Mouse (Mus musculus) layer of hippocampus, adult 8-10 months (tissue): Measurements from ENCODE around the gene Ift43. TPM values are rescaled to one million over a fixed set of nuclear protein-coding genes. Genes with fewer than 3 reads are reported as not detected.

Experiments used
- DNase-seq, 2 experiments: peaks; one replicate each; pipeline ENCODE4 v3.0.0; 2022; ENCODE audit warnings: low spot score in 2 of 2
- total RNA-seq, 4 experiments: library from RNA; stranded (reverse); gene quantifications; 2 replicates each; pipeline ENCODE4 v1.2.4; 2022

The Ift43 gene
- total RNA-seq, 4 experiments from 2014 or later: 13.0 to 18.5 (median 15.4) TPM

DNA sequence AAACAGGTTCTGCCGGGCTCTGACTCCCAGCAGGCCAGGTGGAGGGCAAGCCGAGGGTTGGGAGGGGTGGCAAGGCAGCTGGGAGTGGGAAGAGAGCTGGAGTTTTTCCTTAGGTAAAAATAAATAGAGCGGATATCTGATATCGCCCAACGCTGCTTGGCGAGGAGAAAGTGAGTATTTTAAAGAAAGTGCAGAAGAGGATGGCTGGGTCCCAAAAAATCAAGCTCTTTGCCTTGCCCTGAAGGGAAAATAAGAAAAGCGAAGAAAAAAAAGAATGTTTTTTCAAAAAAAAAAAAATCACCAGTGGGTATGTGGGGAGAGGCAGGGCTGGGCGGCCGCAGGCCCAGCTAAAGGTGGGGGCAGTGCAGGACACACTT, 4.2 kb upstream of the Ift43 start:
- no peak for DNase-seq

DNA sequence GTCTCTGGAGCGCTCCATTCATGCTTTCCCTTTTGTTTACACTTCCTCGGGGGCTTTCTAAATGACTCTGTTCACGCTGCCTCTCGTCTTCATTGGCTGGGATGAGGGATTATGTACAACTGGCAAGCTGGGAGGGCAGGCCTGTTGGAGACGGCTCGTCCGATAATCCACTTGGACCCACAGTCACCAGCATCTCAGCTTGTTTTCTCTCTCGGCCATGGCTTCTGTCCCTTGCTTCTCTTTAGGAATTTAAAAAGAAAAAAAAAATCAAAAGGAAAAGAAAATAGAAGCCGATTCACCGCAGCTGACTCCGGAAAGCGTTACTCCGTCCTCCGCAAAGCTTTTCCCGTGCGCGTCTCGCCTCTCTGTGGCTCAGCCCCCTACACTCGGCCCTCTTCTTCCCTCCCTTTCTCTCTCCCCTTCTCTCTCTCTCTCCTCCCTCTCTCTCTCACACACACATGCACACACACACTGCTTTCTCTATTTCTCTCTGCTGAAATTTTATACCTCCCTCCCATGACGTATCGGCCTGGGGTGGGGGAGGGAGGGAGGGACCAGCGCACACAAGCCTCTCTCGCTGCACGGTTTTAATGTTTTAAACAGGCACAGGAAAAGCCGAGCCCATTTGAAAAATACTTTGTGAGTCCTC, 3.7 kb upstream of the Ift43 start, which contains the start of gene Tgfb3:
Gene Tgfb3 (minus strand): TSS at position 489 of the 649 bp plus-strand sequence.
- DNase-seq: peak in 1 of 2 experiments; percentile 38

DNA sequence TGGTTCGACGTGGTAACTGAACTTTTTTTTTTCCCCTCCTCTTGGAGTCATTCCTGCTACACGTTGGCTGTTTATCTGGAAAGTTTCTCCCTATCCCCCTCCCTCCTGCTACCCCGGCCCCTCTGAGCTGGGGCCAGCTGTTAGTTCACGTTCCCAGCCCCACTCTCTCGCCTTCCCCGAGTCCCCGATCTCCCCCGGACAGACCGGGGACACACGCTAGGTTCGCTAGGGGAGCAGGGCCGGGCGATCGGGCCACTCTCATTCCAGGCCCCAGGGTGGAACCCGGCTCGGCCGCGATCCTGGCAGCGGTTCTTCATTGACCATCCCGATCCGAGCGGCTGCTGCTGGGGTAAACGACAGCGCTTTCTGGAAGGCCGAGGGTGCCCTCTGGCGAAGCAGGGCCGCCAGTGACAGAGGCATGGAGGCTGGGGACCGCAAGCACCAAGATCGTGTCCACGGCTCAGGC, 3.1 kb upstream of the Ift43 start:
- peak; percentile 85 to 92 for DNase-seq

DNA sequence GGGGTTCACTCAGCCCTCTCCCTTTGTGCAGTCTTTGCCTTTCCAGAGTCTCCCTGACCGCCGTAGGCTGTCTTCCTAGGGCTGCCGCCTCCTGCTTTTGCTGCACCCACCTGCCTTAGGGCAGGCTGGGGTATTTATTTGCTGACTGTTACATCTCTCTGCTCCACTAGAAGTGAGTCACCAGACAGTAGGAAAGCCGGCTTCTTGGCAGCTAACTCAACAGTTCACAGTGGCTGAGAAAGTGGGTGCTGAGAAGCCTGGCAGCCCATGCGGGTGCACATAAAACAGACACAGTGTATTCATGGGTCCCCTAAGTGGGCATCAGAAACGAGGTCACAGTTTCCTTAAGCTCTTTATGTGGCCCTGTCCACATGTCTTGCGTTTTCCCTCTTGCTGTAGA, 3.5 kb downstream of the Ift43 start:
- DNase-seq: peak in 1 of 2 experiments; percentile 43

DNA sequence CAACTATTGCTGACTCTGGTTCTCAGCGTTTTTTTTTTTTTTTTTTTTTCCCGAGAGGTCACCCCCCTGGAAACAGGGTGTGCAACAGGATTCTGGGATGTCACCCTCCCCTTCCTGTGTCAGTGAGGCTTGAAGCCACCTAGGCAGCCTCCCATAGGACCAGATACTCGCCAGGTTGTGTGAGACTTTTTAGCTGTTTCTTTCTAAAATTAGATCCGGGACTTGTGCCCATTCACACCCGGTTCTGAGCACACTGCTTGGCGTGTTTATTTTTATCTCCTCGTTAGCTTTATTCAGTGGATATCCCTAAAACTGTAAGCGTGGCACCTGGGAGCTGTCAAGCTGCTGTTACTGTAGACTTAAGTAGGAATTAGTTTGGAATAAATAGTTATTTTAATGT, 4.2 kb downstream of the Ift43 start:
- DNase-seq: no peak

DNA sequence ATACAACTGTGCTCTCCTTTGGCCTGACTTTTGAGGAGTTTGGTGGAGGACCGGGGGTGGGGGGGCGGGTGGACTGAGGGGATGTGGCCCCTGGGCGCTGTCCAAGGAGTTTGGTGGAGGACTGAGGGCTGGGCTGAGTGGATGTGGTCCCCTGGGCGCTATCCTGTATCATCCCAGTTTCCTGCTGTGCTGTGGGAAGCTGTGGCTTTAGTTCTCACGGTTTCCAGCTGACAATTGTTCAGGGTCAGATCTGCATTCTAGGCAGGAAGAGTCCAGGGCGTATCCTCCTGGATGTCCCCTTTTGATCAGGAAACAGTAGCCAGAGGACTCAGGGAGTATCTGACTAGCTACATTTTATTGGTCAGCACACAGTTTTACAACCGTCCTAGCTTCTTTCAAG, 5.7 kb downstream of the Ift43 start:
- no peak for DNase-seq

DNA sequence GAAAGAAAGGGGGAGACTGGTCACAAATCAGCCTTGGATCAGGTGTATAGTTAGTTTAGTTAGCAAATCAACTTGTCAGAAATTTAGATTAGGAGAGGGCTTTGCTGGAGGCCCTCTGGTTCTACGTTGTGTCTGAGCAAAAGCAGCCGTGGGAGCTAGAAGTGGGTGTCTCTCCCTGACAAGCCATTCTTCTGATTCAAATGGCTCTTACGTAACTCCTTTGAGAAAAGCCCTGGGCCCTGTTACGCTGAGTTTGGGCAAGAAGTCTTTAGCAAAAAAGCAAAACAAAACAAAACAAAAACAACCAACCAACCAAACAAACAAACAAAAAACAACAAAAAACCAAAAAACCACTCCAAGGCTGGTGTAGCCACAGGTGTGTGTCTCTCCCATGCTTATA, 8.4 kb downstream of the Ift43 start:
- DNase-seq: no peak

DNA sequence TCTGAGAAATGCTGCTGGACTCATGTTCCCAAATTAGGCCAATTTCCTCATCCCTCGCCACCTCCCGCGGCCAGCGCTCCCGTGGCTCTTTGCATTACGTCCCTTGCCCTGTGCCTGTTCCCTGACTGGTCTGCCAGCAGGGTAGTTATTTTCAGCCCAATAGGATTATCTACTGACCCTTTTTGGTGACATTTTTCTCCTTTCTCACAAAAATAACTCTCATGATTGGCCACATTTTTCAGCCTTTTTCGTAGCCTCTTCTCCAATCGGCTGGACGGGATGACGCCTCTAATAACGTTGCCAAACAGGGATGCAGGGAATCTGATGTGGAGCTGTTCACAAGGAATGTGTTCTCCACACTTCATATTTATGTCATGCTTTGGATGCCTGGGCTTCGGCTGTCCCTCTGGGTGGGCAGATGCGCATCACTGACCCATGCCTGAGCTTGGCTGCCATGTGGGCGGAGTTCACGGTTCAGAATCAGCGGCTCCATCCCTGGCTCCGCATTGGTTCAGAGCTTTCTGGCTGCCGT, 9.3 kb downstream of the Ift43 start:
- DNase-seq: no peak

DNA sequence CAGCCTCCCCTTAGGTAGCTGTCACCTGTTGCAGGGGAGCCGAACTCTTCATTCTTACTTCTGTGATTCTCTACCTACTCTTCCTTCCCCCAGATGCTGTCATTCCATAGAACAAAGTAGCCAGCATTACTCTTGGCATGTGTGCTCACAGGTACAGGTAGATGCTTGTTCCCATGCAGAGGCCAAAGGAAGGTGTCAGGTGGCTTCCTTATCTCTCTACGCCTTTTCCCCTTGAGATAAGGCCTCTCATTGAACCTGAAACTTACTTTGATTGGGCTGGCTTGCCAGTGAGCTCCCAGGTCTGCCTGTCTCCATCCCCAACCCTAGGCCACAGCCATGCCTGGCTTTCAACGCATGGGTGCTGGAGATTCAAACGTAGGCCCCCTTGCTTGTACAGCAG, 11.7 kb downstream of the Ift43 start:
- no peak for DNase-seq

DNA sequence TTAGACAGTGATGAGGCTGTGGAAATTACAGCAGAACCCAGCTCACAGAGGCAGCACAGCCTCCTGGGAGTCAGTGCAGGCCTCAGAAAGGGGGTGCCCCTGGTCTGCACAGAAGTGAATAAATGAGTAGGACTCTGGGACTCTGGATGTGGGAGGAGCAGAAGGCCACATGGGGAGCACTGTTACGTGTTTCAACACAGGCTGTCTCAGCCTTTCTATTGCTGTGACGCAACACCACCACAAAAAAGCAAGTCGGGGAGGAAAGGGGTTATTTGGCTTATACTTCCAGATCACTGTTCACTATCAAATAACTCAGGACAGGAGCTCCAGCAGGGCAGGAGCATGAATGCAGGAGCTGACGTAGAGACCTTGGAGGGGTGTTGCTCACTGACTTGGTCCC, 13.5 kb downstream of the Ift43 start:
- no peak for DNase-seq

DNA sequence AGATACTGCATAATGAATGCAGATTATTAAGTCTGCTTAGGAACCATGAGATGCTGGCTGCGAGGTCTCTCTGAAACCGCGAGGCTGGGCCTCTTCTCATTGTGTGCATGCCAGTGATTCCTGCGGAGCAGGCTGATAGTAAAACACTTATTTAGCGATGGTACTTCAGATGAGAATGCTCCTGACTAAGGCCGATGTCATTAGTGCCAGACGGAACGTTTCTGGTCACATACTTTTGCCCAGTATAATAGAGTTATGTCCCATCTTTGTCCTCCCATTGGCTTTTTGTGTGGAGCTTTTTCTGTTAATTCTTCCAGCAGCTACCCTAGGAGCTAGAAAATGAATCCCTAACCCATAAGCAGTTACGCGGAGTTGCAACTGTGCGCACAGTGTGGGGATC, 15.4 kb downstream of the Ift43 start:
- no peak for DNase-seq

DNA sequence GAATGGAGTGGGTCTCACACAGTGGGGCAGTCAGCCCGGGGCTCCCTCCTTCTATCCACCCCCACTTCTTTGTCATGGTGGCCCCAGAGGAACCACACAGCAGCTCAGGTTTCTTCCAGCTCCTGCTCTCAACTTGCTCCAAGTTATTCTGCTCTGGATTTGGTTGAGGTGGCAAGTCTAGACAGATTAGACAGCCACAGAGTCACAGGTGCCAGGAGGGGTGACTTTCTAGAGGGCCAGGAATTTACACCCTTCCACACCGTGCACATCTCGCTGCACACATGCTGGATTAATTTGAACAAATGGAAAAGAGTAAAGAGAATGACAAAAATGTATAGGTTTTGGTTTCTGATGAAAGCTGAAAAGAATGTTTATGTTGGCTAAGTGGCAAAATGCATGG, 18.4 kb downstream of the Ift43 start:
- DNase-seq: no peak

DNA sequence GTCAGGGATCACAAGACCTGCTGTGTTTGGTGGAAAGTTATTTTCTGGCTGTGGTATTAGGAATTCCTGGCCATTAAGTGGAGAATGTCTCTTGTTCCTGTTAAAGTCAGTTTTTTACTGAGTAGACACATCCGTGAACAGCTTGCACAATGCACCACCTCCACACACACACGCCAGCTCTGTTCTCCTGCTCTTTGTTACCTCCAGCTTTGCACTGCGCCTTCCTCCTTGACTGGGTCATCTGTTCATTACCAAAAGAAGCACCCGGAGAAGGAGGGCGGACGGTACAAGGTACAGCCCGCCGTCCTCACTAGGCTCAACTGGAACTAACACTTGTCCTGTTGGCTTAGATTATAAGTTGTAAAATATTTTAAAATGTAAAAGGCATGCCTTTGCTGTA, 20.3 kb downstream of the Ift43 start:
- DNase-seq: no peak

DNA sequence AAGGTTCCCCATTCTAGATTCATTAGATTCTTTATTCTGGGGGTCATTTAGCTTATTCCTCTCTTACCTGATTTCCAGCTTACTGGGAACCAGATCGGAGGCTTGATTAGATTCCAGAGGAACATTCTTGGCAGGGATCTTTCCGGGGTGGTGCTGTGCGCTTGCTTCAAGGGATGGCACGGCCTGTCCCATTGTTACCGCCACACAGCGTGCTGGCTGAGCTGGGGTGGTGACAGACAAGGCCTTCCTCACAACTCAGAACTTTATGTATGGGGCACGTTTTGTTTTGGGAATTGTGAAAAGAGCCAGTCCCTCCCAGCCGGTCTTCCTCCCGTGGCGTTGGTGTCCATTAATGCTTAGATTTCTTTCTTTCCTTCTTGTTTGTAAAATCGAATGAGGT, 21.1 kb downstream of the Ift43 start:
- DNase-seq: peak in 1 of 2 experiments; percentile 43

DNA sequence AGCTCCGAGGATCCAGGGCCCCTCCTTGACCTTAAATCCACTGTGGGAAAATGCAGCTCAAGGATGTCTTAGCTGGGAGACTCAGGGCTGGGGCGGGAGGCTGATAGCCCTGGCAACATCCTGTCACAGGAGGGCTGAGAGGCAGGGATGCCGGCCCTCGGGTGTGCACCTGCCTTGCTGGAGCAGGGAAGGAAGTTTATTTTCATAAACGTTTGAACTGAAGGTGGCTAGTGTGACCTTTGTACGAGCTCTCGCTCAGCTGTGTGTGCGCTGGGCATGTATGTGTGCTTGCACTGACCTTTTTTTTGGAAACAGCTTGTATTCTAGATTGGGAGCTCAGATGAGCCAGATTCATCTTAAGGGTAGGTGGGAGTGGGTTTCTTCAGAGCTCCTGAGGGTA, 21.5 kb downstream of the Ift43 start:
- no peak for DNase-seq

DNA sequence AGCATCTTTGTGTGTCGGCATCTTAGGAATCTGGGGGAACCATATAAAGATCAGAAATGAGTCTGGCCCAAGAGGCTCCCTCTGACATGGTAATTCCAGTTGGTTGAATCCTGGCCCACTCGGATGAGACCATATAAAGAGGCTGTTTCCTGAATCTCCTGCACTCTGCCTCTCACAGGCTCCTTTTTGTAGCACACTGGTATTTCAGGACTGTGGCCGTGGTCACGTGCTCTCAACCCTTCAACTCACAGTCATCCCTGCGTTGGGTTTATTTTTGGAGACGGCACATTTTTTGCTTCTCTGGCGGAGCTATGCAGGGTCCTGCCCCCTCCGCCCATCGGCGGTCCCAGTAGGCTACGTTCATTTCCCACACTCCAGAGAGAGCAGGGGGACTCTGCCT, 22.0 kb downstream of the Ift43 start:
- no peak for DNase-seq

DNA sequence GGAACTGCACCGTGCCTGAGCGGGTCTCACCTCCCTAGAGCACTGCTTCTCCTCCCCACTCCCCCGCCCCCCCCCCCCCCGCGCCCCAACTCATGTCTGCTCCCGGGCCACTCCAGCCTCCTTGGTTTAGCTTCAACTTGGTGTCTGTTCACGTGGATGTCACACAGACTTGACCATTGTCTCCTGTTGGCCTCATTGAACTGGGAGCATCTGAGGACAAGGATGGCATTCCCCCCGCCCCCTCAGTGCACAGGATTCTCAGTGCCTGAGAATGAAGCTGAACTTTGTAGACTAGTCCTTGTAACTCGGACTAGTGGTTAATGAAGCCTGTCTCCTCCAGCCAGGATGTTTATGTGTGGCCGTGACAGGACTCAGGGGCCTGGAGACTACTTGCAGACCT, 23.2 kb downstream of the Ift43 start:
- DNase-seq: no peak

DNA sequence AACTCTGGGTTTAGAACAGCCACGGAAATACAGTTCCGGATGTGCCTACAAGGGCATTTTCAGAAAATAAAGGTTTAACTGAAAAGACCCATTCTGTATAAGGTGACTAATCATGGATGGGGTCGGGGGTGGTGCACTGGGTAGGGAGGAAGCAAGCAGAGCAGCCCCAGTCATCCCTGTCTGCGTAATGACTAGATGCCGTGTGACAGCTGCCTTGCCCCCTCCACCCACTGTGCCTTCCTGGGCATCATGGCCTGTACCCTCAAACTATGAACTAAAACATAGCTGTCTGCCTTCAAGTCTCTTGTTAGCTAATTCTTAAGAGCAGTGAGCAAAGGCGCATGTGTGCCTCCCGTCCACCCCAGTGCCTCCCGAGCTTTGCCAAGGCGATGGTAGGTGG, 23.7 kb downstream of the Ift43 start:
- no peak for DNase-seq

DNA sequence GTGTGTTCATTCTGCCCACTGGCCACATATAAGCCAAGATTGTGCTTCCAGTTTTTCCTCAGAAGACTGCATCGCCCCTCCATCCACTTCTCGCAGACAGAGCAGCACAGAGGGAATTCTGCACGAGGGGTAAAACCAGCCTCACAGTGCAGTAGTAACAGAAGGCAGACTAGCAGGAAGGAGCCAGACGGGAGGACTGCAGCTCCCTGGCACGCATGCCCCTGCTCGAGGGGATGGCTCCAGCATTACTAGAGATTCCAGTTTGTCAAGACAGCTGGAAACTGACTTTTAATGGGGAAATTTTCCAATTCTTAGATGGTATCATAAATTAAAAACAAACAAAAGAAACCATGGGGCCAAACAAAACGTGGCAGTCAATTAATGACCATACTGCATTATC, 25.3 kb downstream of the Ift43 start:
- DNase-seq: no peak

DNA sequence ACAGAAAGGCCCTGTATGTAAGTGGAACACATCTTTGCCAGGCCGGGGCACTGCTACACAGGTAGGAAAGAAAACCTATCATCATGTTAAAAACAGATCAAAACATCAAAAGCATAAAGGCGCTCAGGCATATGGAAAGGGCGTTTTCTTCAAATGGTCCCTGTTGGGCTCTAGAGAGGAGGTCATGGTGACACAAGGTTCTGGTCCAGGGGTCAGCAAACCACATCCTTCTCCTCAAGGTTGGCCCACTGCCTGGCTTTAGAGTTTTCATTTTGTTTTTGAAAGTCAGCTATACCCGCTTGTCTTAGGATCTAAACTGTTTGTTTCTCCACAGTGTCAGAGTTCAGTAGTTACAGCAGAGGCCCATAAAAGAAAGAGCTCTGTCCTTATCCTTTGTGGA, 27.2 kb downstream of the Ift43 start:
- DNase-seq: no peak

DNA sequence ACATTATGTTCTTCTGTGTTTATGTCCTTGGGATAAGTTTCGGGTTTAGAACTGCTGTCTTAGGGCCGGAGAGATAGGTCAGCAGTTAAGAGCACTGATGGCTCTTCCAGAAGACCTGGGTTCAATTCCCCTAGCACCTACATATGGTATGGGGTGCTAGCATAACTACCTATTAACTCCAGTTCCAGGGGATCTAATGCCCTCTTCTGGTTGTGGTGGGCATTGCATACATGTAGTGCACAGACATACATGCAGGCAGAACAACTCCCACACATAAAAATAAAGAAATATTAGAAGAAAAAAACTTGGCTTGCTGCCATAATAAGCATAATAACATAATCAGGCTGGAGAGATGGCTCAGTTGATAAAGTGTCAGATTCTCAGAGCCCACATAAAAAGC, 28.3 kb downstream of the Ift43 start:
- DNase-seq: no peak

DNA sequence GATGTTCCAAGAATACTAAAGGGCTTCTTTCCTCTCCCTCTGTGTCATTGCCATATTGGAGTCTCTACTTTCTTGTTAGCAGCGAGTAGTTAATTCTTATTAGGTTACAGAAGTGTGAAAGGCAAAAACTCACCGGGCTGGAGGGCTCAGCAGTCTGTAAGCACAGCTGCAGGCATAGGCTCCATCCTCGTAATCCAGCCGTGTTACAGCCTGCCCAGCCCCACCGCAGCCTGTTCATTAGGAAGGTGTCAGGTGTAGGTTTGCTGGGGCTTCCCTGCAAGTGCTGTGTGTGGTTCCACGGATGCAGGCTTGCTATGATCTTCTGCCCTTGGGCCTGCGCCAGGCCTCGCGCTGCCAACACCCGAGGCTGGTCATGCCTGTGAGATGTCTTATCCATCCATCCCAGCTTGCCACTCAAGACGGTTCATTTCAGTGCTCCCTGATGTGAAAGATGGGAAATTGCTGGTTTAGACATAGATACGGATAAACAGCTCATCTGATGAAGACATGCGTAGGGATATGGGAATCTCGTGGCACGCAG, 34.0 kb downstream of the Ift43 start:
- no peak for DNase-seq

DNA sequence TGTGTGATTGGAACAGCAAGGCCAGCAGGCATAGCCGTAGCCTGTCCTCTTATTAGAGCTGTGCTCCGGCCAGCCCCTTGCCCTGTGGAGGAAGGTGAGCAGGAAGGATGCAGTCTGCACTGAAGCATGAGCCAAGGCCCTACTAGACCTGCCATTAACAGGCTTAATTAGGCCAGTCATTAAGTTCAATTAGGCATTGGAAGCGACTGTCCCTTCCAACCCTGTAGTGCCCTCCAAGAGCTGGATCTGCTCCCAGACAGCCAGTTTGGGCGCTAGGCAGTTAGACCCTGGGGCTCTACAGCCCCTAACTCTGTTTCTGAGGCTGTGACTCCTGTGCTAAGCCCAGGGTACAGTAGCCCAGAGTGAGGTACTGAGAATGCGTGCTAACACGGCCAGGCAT, 41.7 kb downstream of the Ift43 start:
- DNase-seq: no peak
